Mouse (Mus musculus) liver, postnatal 0 days (tissue): Measurements from ENCODE around the gene Cdk16.

Experiments used
- CTCF ChIP-seq: sonication (generic); IDR thresholded peaks from 2 replicates; pipeline ENCODE4 v1.5.1; 2016; ENCODE audit warnings: antibody characterized with exemption, low read depth
- EP300 ChIP-seq: IDR thresholded peaks from 2 replicates; pipeline ENCODE4 v1.6.1; 2016; ENCODE audit warnings: antibody characterized with exemption, low read depth, mild to moderate bottlenecking

DNA sequence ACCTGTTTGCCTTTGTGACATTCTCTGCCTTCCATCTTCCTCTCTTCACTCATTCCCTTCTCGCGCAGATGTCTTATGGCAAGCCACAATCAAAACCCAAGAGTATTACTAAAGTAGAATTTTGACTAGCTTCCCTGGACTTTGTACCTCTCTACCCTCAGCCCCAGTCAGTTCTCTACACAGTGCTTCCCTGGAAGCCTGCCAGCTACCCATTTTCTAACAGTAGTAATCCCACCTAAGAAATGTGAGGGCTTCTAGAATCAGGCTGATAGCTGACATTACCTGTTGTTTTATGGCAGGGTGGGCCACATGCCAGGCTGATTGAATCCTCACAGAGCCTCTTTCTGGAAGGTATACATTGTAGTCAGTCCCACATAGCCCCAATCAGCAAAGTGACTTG is 49.6 kb upstream of the Cdk16 start:
- no peak for TF ChIP-seq EP300
- TF ChIP-seq CTCF: no peak
